Mouse (Mus musculus) cerebellum, adult 11 months (tissue): Measurements from ENCODE around the gene Sptb.

Experiments used
- DNase-seq: peaks from one replicate; pipeline ENCODE4 v3.0.0; 2022

Gene Sptb

DNA sequence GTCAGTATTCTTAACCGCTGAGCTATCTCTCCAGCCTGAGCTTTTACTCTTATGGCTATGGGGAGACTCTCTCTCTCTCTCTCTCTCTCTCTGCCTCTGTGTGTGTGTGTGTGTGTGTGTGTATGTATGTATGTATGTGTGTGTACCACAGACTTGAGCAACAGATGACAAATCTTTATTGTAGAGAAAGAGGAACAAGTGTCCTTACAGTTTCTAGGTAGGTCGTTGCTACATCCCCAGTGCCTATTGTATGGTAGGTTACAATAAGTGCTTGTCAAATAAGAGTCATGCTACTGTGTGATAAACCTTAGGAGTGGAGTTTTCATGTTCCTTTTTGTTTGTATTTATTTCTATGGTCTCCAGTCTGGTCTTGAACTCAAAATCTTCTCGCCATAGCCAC lies 170.2 kb downstream of the Sptb start:
- no peak for DNase-seq

DNA sequence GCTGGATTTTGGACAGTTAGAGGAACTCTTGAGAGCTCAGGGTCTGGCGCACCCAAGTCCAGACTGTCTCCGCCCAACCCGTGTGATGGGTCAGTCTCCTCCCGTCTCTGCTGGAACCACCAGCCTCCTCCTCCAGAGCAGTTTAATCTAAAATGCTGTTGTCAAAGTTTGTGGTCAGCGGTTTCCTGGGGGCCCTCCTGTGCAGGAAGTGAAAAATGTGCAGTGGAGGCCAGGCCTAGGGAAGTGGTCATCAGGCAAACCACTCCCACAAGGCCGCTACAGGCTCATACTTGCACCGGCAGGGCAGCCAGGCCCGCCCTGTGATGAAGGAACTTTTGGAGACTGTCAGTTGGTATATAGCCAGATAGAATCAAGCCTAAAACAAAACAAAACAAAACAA lies 172.9 kb downstream of the Sptb start:
- DNase-seq: no peak

GRCm38 (mm10) chr12:76536591-76537153 lies 173.7 kb downstream of the Sptb start:
- DNase-seq: no peak

DNA sequence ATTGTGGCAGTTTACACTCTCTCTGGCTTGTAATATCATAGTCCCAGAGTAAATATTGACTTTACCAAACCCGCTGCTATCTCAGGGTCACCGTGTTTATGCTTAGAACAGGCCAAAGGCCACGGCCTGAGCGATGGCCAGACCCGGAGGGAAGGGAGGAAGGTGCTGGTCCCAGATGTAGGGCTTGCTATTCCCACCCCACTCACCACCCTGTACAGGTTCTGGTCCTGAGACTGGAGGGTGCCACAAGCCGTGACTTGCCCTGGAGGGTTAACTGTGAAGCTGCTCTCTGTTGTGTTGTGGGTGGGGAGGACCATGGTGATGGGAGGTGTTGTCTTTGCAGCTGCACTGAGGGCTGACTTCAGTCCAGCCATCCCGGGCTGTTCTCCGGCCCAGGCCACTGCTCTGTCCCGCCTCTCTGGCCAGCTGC lies 174.9 kb downstream of the Sptb start:
- DNase-seq: no peak

GRCm38 (mm10) chr12:76534641-76535283 lies 175.6 kb downstream of the Sptb start:
- DNase-seq: no peak

DNA sequence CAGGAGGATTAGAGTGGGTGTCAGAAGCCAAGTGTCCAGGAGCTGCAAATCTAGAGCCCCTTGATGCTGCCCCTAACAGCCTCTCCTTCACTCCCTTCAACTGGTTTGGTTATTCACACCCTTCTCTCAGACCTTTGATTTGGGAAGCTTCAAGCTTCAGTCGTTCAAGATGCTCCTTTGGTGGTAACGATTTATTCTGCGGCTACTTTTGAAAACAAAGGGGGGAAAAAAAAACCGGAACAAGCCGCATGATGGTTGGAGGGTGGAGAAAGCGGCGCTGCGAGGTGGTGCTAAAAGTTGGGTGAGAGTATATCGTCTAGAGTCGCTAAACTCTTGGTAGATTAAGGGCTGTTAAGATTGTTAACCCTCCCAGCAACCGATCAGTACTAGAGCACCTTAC lies 176.1 kb downstream of the Sptb start:
- no peak for DNase-seq

GRCm38 (mm10) chr12:76533377-76534222 lies 176.7 kb downstream of the Sptb start:
- peak; percentile 66 for DNase-seq

GRCm38 (mm10) chr12:76532926-76533376 lies 177.4 kb downstream of the Sptb start:
- DNase-seq: no peak

GRCm38 (mm10) chr12:76531986-76532925 lies 178.1 kb downstream of the Sptb start:
- DNase-seq: no peak

DNA sequence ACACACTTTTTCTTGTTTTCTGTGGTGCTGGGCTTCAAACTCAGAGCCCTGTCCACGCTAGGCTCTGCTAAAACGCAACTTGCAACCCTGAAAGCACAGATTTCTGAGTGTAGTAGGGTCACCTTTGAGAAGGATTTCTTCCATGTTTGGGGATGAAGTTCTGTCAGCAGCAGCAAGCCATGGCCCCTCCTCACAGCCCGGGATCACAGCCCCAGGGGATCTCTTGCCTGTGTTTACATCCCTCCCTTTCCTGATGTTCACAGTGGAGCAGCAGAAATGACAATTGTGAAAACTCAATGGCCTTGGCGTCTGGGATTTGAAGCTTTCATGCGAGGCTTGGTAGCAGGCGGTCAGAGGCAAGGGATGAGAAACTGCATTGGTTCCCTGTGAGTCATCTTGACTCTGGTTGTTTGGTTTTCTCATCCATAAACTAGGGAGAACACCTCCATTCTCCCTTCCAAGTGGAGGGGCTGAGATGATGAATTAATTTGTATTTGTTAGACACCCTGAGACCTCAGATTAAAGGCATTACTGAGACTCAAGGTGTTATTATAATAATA lies 179.7 kb downstream of the Sptb start, which contains the start of gene Plekhg3:
Gene Plekhg3, plus strand, starts transcription at position 312 of the 560 bp plus-strand sequence.
- DNase-seq: no peak
